Mouse (Mus musculus): ENCODE measurements around the gene Taf15. TPM values are rescaled to one million over a fixed set of nuclear protein-coding genes. Genes with fewer than 3 reads are reported as not detected.

Gene Taf15
- 17.2 TPM for polyA plus RNA-seq (2017; shearing (Covaris generic))

GRCm38 (mm10) chr11:83472324-83473234 is at the start of gene Taf15:
Gene Taf15 (plus strand): TSS chr11:83473086.

GRCm38 (mm10) chr11:83429355-83429754 is 43.5 kb upstream of the Taf15 start, which contains the start of gene Gas2l2:
Gene Gas2l2 (minus strand): TSS chr11:83429455.

GRCm38 (mm10) chr11:83437377-83437776 is 35.5 kb upstream of the Taf15 start, which contains the start of gene 1700020L24Rik:
Gene 1700020L24Rik (plus strand): TSS chr11:83437677.

GRCm38 (mm10) chr11:83462711-83463244 is 10.1 kb upstream of the Taf15 start, which contains the start of gene Mmp28:
Gene Mmp28 (minus strand): TSS chr11:83463071.

GRCm38 (mm10) chr11:83522075-83522474 is 49.2 kb downstream of the Taf15 start, which contains the start of gene Heatr9:
Gene Heatr9 (minus strand): TSS chr11:83522175.

GRCm38 (mm10) chr11:83530360-83530759 is 57.5 kb downstream of the Taf15 start, which contains the start of gene Ccl5:
Gene Ccl5 (minus strand): TSS chr11:83530518.

Other genes starting within 250 kb of the Taf15 start
- not detected for gene Slfn14, start 186.4 kb upstream of the Taf15 start, polyA plus RNA-seq (2017; shearing (Covaris generic))
- 48.4 TPM for gene Ap2b1, start 174.1 kb upstream of the Taf15 start, polyA plus RNA-seq (2017; shearing (Covaris generic))
- gene Pex12, start 170.5 kb upstream of the Taf15 start, polyA plus RNA-seq (2017; shearing (Covaris generic)), result 15.0 TPM
- not detected for gene Rasl10b, start 63.9 kb upstream of the Taf15 start, polyA plus RNA-seq (2017; shearing (Covaris generic))
- not detected for gene Gas2l2, start 43.6 kb upstream of the Taf15 start, polyA plus RNA-seq (2017; shearing (Covaris generic))
- gene 1700020L24Rik, start 35.4 kb upstream of the Taf15 start, polyA plus RNA-seq (2017; shearing (Covaris generic)), result 1.4 TPM
- gene Mmp28, start 10.0 kb upstream of the Taf15 start, polyA plus RNA-seq (2017; shearing (Covaris generic)), result not detected
- 0.10 TPM for gene Heatr9, start 49.1 kb downstream of the Taf15 start, polyA plus RNA-seq (2017; shearing (Covaris generic))
- 80.8 TPM for gene Ccl5, start 57.4 kb downstream of the Taf15 start, polyA plus RNA-seq (2017; shearing (Covaris generic))
- not detected for gene Ccl9, start 105.5 kb downstream of the Taf15 start, polyA plus RNA-seq (2017; shearing (Covaris generic))
- gene Ccl6, start 120.0 kb downstream of the Taf15 start, polyA plus RNA-seq (2017; shearing (Covaris generic)), result 1.4 TPM
- gene Rpl9-ps1, start 172.5 kb downstream of the Taf15 start, polyA plus RNA-seq (2017; shearing (Covaris generic)), result not detected
- gene Ccl3, start 176.3 kb downstream of the Taf15 start, polyA plus RNA-seq (2017; shearing (Covaris generic)), result 0.31 TPM
- 2.0 TPM for gene Ccl4, start 189.5 kb downstream of the Taf15 start, polyA plus RNA-seq (2017; shearing (Covaris generic))
- 0.47 TPM for gene Wfdc17, start 230.9 kb downstream of the Taf15 start, polyA plus RNA-seq (2017; shearing (Covaris generic))
- not detected for gene Wfdc18, start 235.9 kb downstream of the Taf15 start, polyA plus RNA-seq (2017; shearing (Covaris generic))